Mouse (Mus musculus): Measurements from ENCODE around the gene Hbs1l.

- no peak for TF ChIP-seq CTCF (conservative IDR thresholded peaks at IDR 0.05; ENCODE audit: low read length)
- no peak for TF ChIP-seq NANOG (IDR thresholded peaks at IDR 0.05; ENCODE audit: borderline replicate concordance, low read length)
- no peak for TF ChIP-seq POU5F1 (IDR thresholded peaks at IDR 0.05; ENCODE audit: borderline replicate concordance, low read length)
Measured at GRCm38 (mm10) chr10:21295759-21296621, at the start of gene Hbs1l.

Measured in E14TG2a.4 (cell line).